8 mouse cellular contexts compared by ENCODE assay signal in the genomic region with DNA sequence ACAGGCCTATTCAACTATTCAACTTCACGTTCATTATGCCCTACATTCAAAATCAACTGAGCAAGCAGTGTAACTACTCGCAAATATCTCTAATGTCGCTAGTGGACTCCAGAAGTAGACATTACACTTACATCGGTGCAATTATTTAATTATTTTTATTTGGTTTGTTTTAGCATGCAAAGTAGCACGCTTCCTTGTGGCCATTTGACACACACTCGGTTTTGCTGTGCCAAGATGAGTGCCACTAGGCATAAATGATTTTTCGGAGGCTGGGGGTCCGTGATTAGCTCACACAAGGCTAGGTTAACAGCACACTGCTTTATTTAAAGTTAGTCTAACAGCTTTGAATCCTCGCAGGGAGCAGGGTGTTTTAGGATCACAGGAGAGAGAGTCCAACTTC. TPM values are rescaled to one million over a fixed set of nuclear protein-coding genes. Genes with fewer than 3 reads are reported as not detected.
DNase-seq lines count a peak whose midpoint lies in the region; ATAC-seq lines count a peak whose summit lies in the region.

No protein-coding gene starts in this region.

- H3K36me3 ChIP-seq in midbrain, embryonic 13.5 days, result 0 out of 2 replicates have a peak, but pooled peaks cover 3% of the 10 kb centered on the region

- peak overlapping the region; percentile 74 for H3K9ac ChIP-seq in midbrain, embryonic 13.5 days (replicated peaks)

- H3K4me1 ChIP-seq in midbrain, embryonic 13.5 days (replicated peaks), result no peaks in the 10 kb centered on the region

- WGBS in midbrain, embryonic 13.5 days, result 22% methylated on average over 9 of the region's 9 CpGs

- ATAC-seq in inflammation-experienced regulatory T-cells, adult 6 months, result peak; percentile 23
- ATAC-seq in midbrain, embryonic 13.5 days, result no peak

- H3K27ac ChIP-seq in midbrain, embryonic 13.5 days, result peak overlapping the region; percentile 76

- peak overlapping the region; percentile 74 for H3K4me2 ChIP-seq in midbrain, embryonic 13.5 days (replicated peaks)

- no peaks in the 10 kb centered on the region for H3K27me3 ChIP-seq in midbrain, embryonic 13.5 days

- H3K4me3 ChIP-seq in midbrain, embryonic 13.5 days (replicated peaks), result peak overlapping the region; percentile 71

- peak; percentile 9 for DNase-seq in layer of hippocampus, adult 9-10 months (ENCODE audit: low spot score)
- no peak for DNase-seq in layer of hippocampus, postnatal 14 days (ENCODE audit: low spot score in 2 of 2)
- DNase-seq in c-Kit-positive CD71-positive TER-119-negative erythroid progenitor cells, embryonic 14.5 days (ENCODE audit: low read depth), result peak; percentile 6
- no peak for DNase-seq in retina, postnatal 1 day
- no peak for DNase-seq in spleen, postnatal 4 days (ENCODE audit: low spot score in 2 of 2)
- no peak for DNase-seq in adrenal gland, adult 2 months

- no peaks in the 10 kb centered on the region for H3K9me3 ChIP-seq in midbrain, embryonic 13.5 days

RNA-seq across cellular contexts. Expression of a gene that starts 0.4 kb away (rescaled TPM):
- 10 to 100 TPM; 16.7 to 18.4 TPM for total RNA-seq in layer of hippocampus, postnatal 14 days (2021)
- 10 to 100 TPM; 18.3 to 22.7 (median 21.4) TPM for polyA plus RNA-seq in inflammation-experienced regulatory T-cells, adult 6 months (2017; shearing (Covaris generic))
- polyA plus RNA-seq in midbrain, embryonic 13.5 days (2015; fragmentation: Nextera tagmentation; extraction: Ambion mirVana), result 40.8 and 54.2 TPM in 2 replicates
- 10 to 100 TPM; 25.9 to 35.1 TPM for total RNA-seq in adrenal gland, adult 2 months (2021)
- polyA plus RNA-seq in adrenal gland, adult 2 months (2012; rRNA removed), result 0.68 and 0.81 TPM in 2 replicates

RNA-seq across cellular contexts. Expression of a gene that starts 34.7 kb away (rescaled TPM):
- not detected for total RNA-seq in layer of hippocampus, postnatal 14 days (2021)
- polyA plus RNA-seq in inflammation-experienced regulatory T-cells, adult 6 months (2017; shearing (Covaris generic)), result not detected
- 0.13 TPM in 1 of 2 replicates, not detected in the other for polyA plus RNA-seq in midbrain, embryonic 13.5 days (2015; fragmentation: Nextera tagmentation; extraction: Ambion mirVana)
- total RNA-seq in adrenal gland, adult 2 months (2021), result not detected
- not detected in 2 replicates for polyA plus RNA-seq in adrenal gland, adult 2 months (2012; rRNA removed)

Comparison
In these comparisons a context has a peak if more than half of its experiments do, and no peak if none do; other contexts are left out.
1. DNase-seq: peak in layer of hippocampus, adult 9-10 months (single experiment) and c-Kit-positive CD71-positive TER-119-negative erythroid progenitor cells, embryonic 14.5 days (single experiment); none in layer of hippocampus, postnatal 14 days (0 of 2), retina, postnatal 1 day (single experiment), spleen, postnatal 4 days (0 of 2) and adrenal gland, adult 2 months (single experiment).
2. RNA of a gene that starts 0.4 kb away (polyA plus RNA-seq): 40.8 to 54.2 TPM in midbrain, embryonic 13.5 days and 18.3 to 22.7 TPM in inflammation-experienced regulatory T-cells, adult 6 months; 0.68 to 0.81 TPM in adrenal gland, adult 2 months; every median in the first group is over 10 times any median in the second.